Mouse (Mus musculus): ENCODE results near the gene Hsfy2.

DNA sequence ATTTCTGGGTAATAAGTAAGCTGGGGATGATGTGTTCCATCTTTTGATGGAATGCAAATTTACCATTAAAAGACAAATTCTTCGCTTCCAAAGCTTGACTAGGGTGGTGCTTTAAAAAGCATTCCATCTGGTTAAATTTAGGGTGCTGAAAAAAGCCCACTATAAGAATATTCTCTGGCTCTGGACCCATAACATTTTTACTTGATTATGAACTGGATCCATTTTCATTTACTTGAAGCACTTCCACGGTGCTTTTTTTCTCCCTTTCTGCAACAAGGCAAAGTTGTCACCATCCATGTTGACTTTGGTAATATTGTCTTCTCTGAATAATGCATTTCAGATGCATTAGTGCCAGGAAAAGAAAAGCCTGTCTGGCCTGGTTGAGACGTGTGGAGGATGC lies 27.4 kb upstream of the Hsfy2 start:
- TF ChIP-seq POLR2A (IDR thresholded peaks at IDR 0.05; ENCODE audit: insufficient read depth, low read length) (no peak), CTCF (IDR thresholded peaks at IDR 0.05; ENCODE audit: low read depth, low read length) (no peak), EP300 (IDR thresholded peaks at IDR 0.05; ENCODE audit: insufficient read depth, low read depth, low read length) (no peak)
